23 mouse cellular contexts compared by ENCODE assay signal in the genomic region with DNA sequence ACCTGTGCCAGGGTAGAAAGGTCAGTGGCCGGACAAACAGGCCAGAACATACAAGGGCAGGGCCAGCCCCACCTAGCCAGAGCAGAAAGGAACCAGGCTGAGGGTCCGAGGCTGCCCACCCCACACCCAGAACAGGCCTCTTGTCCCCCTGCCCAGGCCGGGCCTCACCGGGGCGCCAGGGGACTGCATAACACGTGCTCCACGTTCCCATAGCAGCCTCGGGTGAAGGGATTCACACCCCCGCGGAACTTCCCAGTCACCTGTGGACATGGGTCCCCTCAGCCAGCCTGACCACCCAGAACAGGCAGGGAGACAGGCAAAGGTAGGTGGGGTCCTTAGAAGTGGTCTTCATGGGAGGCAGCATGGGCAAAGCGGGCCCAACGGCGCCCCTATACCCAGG. TPM values are rescaled to one million over a fixed set of nuclear protein-coding genes. Genes with fewer than 3 reads are reported as not detected.
"Had no signal": no experiment of that assay in that cellular context is flagged by ENCODE, and none has a peak within 500 bp of the region (broad histone marks: within the 10 kb centered on the region; RNA-seq: fewer than 3 reads in every experiment).

No protein-coding gene starts in this region.

- H3K27me3 ChIP-seq: kidney, embryonic 15.5 days; liver, embryonic 13.5 days had no signal

- H3K4me3 ChIP-seq: kidney, embryonic 15.5 days; left cerebral cortex, adult 2 months; liver, embryonic 13.5 days had no signal

- H3K27ac ChIP-seq: kidney, embryonic 15.5 days; left cerebral cortex, adult 2 months; liver, embryonic 13.5 days had no signal

- H3K9me3 ChIP-seq: kidney, embryonic 15.5 days; liver, embryonic 13.5 days had no signal

- DNase-seq: kidney, postnatal 10 days; kidney, postnatal 36 days; layer of hippocampus, postnatal 36 days; liver, embryonic 13.5 days; lung, adult 2 months; lung, postnatal 14 days; lung, postnatal 4 days; midbrain, embryonic 14.5 days; thymus, adult 18-20 months had no signal

RNA-seq across cellular contexts. Expression of a gene that starts 9.5 kb away (rescaled TPM):
- polyA plus RNA-seq: kidney, embryonic 15.5 days; limb, embryonic 11.5 days; limb, embryonic 14.5 days; liver, adult 2 months; liver, embryonic 13.5 days; liver, embryonic 16.5 days; lung, adult 2 months; lung, embryonic 16.5 days; midbrain, embryonic 11.5 days; midbrain, embryonic 14.5 days; midbrain, postnatal 0 days; neural tube, embryonic 11.5 days; neural tube, embryonic 14.5 days; small intestine, adult 2 months; spleen, adult 2 months; stomach, embryonic 16.5 days had no signal

RNA-seq across cellular contexts. Expression of a gene that starts 30.9 kb away (rescaled TPM):
- polyA plus RNA-seq: liver, adult 2 months; liver, embryonic 16.5 days; midbrain, embryonic 11.5 days; neural tube, embryonic 14.5 days; small intestine, adult 2 months; spleen, adult 2 months; stomach, embryonic 16.5 days had no signal
